Mouse (Mus musculus) kidney, postnatal 36 days (tissue): Measurements from ENCODE around the gene Inmt.
A peak's percentile ranks its signal among the peaks of the same experiment; 100 is the strongest.
"Not testable (repeated sequence)": the region's sequence is repeated elsewhere in the genome, so short reads cannot be mapped to it uniquely, and the experiment has no call there.

Experiments used
- DNase-seq, 2 experiments: peaks; one replicate each; pipeline ENCODE4 v3.0.0; 2021 to 2022; ENCODE audit warnings: mixed read lengths in 2 of 2

The Inmt gene

GRCm38 (mm10) chr6:55174741-55175181, at the start of gene Inmt:
Inmt (minus strand) TSS chr6:55175043.
- DNase-seq, result peak; percentile 41 to 66

GRCm38 (mm10) chr6:55223986-55224385, 49.1 kb upstream of the Inmt start:
- no peak for DNase-seq

GRCm38 (mm10) chr6:55218232-55218631, 43.4 kb upstream of the Inmt start:
- DNase-seq, result no peak

- DNase-seq, result peak; percentile 34 to 68
Observed at GRCm38 (mm10) chr6:55214541-55214940, 39.7 kb upstream of the Inmt start.

- no peak for DNase-seq
Observed at GRCm38 (mm10) chr6:55210423-55211365, 35.9 kb upstream of the Inmt start.

- no peak for DNase-seq
Observed at GRCm38 (mm10) chr6:55207786-55208185, 32.9 kb upstream of the Inmt start.

- no peak for DNase-seq
Observed at GRCm38 (mm10) chr6:55203931-55204330, 29.1 kb upstream of the Inmt start.

- DNase-seq, result peak; percentile 92 to 95
Observed at GRCm38 (mm10) chr6:55202913-55203910, 28.4 kb upstream of the Inmt start, which contains the start of gene Mindy4. Mindy4 (plus strand) TSS chr6:55203383.

- DNase-seq, result no peak
Observed at GRCm38 (mm10) chr6:55199047-55199446, 24.2 kb upstream of the Inmt start.

GRCm38 (mm10) chr6:55193171-55193570, 18.3 kb upstream of the Inmt start:
- no peak for DNase-seq

- no peak for DNase-seq
Observed at GRCm38 (mm10) chr6:55191537-55191936, 16.7 kb upstream of the Inmt start.

- DNase-seq, result no peak
Observed at GRCm38 (mm10) chr6:55189406-55189805, 14.6 kb upstream of the Inmt start.

GRCm38 (mm10) chr6:55187827-55188226, 13.0 kb upstream of the Inmt start:
- not testable (repeated sequence) for DNase-seq

- peak; percentile 65 to 78 for DNase-seq
Observed at GRCm38 (mm10) chr6:55182655-55183430, 8.0 kb upstream of the Inmt start.

- DNase-seq, result peak; percentile 66 to 74
Observed at GRCm38 (mm10) chr6:55179560-55179959, 4.7 kb upstream of the Inmt start.

GRCm38 (mm10) chr6:55177060-55177732, 2.4 kb upstream of the Inmt start:
- peak; percentile 29 to 78 for DNase-seq

- peak; percentile 78 to 83 for DNase-seq
Observed at GRCm38 (mm10) chr6:55175892-55176291, 1.0 kb upstream of the Inmt start.

- DNase-seq, result peak; percentile 53 to 54
Observed at GRCm38 (mm10) chr6:55175456-55175855, 613 bp upstream of the Inmt start.

GRCm38 (mm10) chr6:55173941-55174349, 898 bp downstream of the Inmt start:
- peak; percentile 65 to 66 for DNase-seq

- DNase-seq, result no peak
Observed at GRCm38 (mm10) chr6:55173171-55173570, 1.7 kb downstream of the Inmt start.

GRCm38 (mm10) chr6:55171638-55172037, 3.2 kb downstream of the Inmt start:
- DNase-seq, result peak in 1 of 2 experiments; percentile 40
